Mouse (Mus musculus) E14TG2a.4 (cell line): ENCODE results near the gene Fnip1.

ENCODE experiments used
- CTCF ChIP-seq: conservative IDR thresholded peaks from 2 replicates; pipeline ENCODE4 v1.5.1; 2014; ENCODE audit warnings: low read length
- NANOG ChIP-seq: IDR thresholded peaks from 2 replicates; pipeline ENCODE4 v1.6.1; 2014; ENCODE audit warnings: borderline replicate concordance, low read length, mixed read lengths

GRCm38 (mm10) chr11:54427138-54427537, 10.9 kb upstream of the Fnip1 start:
- TF ChIP-seq CTCF (no peak), NANOG (no peak)
